Mouse (Mus musculus) urinary bladder, postnatal 25 days (tissue): ENCODE data around the gene Col11a2.

Experiments used
- DNase-seq: peaks from one replicate; pipeline ENCODE4 v3.0.0; 2022; ENCODE audit warnings: low spot score

The Col11a2 gene

GRCm38 (mm10) chr17:34057224-34057623 is 18.0 kb downstream of the Col11a2 start:
- no peak for DNase-seq

- DNase-seq, result no peak
Measured at GRCm38 (mm10) chr17:34068864-34069263, 29.6 kb downstream of the Col11a2 start.

GRCm38 (mm10) chr17:34072091-34072490 is 32.9 kb downstream of the Col11a2 start:
- DNase-seq, result no peak

GRCm38 (mm10) chr17:34075271-34075670 is 36.0 kb downstream of the Col11a2 start:
- DNase-seq, result peak; percentile 58

- DNase-seq, result peak; percentile 67
Measured at GRCm38 (mm10) chr17:34077549-34077948, 38.3 kb downstream of the Col11a2 start.

- no peak for DNase-seq
Measured at GRCm38 (mm10) chr17:34078148-34078547, 38.9 kb downstream of the Col11a2 start.

- no peak for DNase-seq
Measured at GRCm38 (mm10) chr17:34079002-34079401, 39.8 kb downstream of the Col11a2 start.

- no peak for DNase-seq
Measured at GRCm38 (mm10) chr17:34079621-34080020, 40.4 kb downstream of the Col11a2 start.

- no peak for DNase-seq
Measured at GRCm38 (mm10) chr17:34083104-34083503, 43.9 kb downstream of the Col11a2 start.

GRCm38 (mm10) chr17:34087386-34087785 is 48.1 kb downstream of the Col11a2 start:
- no peak for DNase-seq

GRCm38 (mm10) chr17:34088124-34088523 is 48.9 kb downstream of the Col11a2 start:
- no peak for DNase-seq

GRCm38 (mm10) chr17:34090923-34091322 is 51.7 kb downstream of the Col11a2 start:
- no peak for DNase-seq

- no peak for DNase-seq
Measured at GRCm38 (mm10) chr17:34092197-34092875, 53.1 kb downstream of the Col11a2 start, which contains the start of gene H2-Oa. Gene H2-Oa, plus strand, starts transcription at chr17:34092340.

- no peak for DNase-seq
Measured at GRCm38 (mm10) chr17:34093199-34093874, 54.1 kb downstream of the Col11a2 start.

GRCm38 (mm10) chr17:34094283-34095035 is 55.2 kb downstream of the Col11a2 start:
- DNase-seq, result no peak

- DNase-seq, result no peak
Measured at GRCm38 (mm10) chr17:34096497-34097010, 57.3 kb downstream of the Col11a2 start.

GRCm38 (mm10) chr17:34097272-34097671 is 58.0 kb downstream of the Col11a2 start:
- no peak for DNase-seq

GRCm38 (mm10) chr17:34098709-34099479 is 59.7 kb downstream of the Col11a2 start:
- no peak for DNase-seq

- DNase-seq, result no peak
Measured at GRCm38 (mm10) chr17:34099531-34099930, 60.3 kb downstream of the Col11a2 start.

- no peak for DNase-seq
Measured at GRCm38 (mm10) chr17:34101185-34101584, 61.9 kb downstream of the Col11a2 start.

- DNase-seq, result peak; percentile 95
Measured at GRCm38 (mm10) chr17:34101604-34102032, 62.4 kb downstream of the Col11a2 start.

GRCm38 (mm10) chr17:34102831-34103230 is 63.6 kb downstream of the Col11a2 start:
- DNase-seq, result no peak
